Mouse (Mus musculus) neural tube, embryonic 14.5 days (tissue): ENCODE measurements around the gene Ildr2. TPM values are rescaled to one million over a fixed set of nuclear protein-coding genes. Genes with fewer than 3 reads are reported as not detected.

ENCODE experiments used
- ATAC-seq: fragments of 200-750 bp; cut with Nextera tagmentation; 2 replicates; pipeline ENCODE4 v1.8.0; 2017; ENCODE audit warnings: low read depth, mild to moderate bottlenecking, moderate TSS enrichment, moderate library complexity
- H3K27ac ChIP-seq: fragments of 300-500 bp; sonication (generic); 2 replicates; pipeline ENCODE4 v1.5.1; 2014; ENCODE audit warnings: low read depth, mild to moderate bottlenecking, control low read depth, low read length, moderate library complexity, mixed read lengths
- H3K27me3 ChIP-seq: fragments of 300-500 bp; sonication (generic); 2 replicates; pipeline ENCODE4 v1.6.1; 2014; ENCODE audit warnings: low read length; ENCODE audit not compliant: control insufficient read depth, insufficient read depth
- H3K36me3 ChIP-seq: fragments of 300-500 bp; sonication (generic); 2 replicates; pipeline ENCODE4 v1.6.1; 2014; ENCODE audit warnings: low read length, mixed read lengths; ENCODE audit not compliant: control insufficient read depth, insufficient read depth
- H3K4me1 ChIP-seq: fragments of 300-500 bp; sonication (generic); 2 replicates; pipeline ENCODE4 v1.6.1; 2014; ENCODE audit warnings: low read length; ENCODE audit not compliant: control insufficient read depth, insufficient read depth
- H3K4me2 ChIP-seq: fragments of 300-500 bp; sonication (generic); 2 replicates; pipeline ENCODE4 v1.6.1; 2014; ENCODE audit warnings: mild to moderate bottlenecking, low read depth, low read length, control low read depth
- H3K4me3 ChIP-seq: fragments of 300-500 bp; sonication (generic); 2 replicates; pipeline ENCODE4 v1.5.1; 2014; ENCODE audit warnings: low read depth, low read length, control low read depth, mixed read lengths
- H3K9ac ChIP-seq: fragments of 300-500 bp; sonication (generic); replicated peaks from 2 replicates; pipeline ENCODE4 v1.6.1; 2014; ENCODE audit warnings: low read depth, mild to moderate bottlenecking, control low read depth, low read length, mixed read lengths
- H3K9me3 ChIP-seq: fragments of 300-500 bp; sonication (generic); 2 replicates; pipeline ENCODE4 v1.6.1; 2016; ENCODE audit warnings: low read length; ENCODE audit not compliant: control insufficient read depth
- WGBS: fragments of 180-500 bp; shearing (Covaris S2); extraction: QIAGEN DNeasy Blood & Tissue Kit; methylation state at CpG from one replicate; pipeline ENCODE4 v1.1.7; 2014; 5-methylcytosine and 5-hydroxymethylcytosine counted together
- polyA plus RNA-seq: library from polyadenylated mRNA; unstranded; fragments of >200 nt; fragmentation: Nextera tagmentation; extraction: Ambion mirVana; gene quantifications from 2 replicates; pipeline ENCODE4 v1.2.1, GENCODE M21; 2014

Ildr2 gene
- polyA plus RNA-seq, 1 experiment from 2014 or later = 2.8 TPM

DNA sequence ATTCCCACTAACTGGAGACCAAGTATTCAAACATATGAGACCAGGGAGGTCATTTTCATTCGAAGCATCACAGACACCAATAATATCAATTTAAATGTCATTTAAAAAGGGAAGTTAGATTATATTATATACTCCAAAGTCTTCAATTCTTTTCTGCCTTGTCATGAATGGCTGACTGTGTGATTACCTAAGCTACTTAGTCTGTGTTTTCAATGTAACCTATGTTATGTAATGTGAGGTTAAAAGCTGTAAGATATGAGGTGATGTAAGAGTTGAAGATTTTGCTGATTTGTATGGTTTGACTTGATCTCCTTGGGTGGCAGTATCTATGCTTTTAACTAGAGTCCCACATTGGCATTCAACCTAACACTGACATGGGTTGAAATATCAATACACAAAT lies 88.6 kb downstream of the Ildr2 start:
- Histone ChIP-seq H3K27me3 (no peaks in the 10 kb centered on the region), H3K4me3 (no peak overlapping the region), H3K9ac (no peak overlapping the region), H3K36me3 (no peaks in the 10 kb centered on the region), H3K27ac (no peak overlapping the region), H3K4me1 (peaks cover 6% of the 10 kb centered on the region), H3K4me2 (no peak overlapping the region), H3K9me3 (no peaks in the 10 kb centered on the region)
- no peak for ATAC-seq
- 74% methylated on average over 1 of the region's 1 CpGs for WGBS

DNA sequence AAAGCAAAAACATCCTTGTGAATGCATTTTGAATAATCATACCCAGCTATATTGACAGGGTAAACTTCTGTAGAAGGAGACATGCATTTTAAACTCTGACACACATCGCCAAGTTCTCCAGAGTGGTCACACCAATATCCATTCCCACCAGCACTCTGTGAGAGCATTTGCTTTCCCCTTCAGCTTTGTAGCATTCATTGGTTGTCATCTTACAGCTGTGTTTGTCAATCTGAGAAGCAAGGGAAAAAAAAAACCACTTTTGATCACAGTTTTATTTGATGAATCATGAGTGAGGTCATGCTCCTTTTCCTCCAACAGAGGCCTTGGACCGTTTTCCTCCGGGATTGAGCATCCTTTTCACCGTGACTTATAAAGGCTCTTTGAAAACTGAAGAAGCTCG lies 89.6 kb downstream of the Ildr2 start:
- Histone ChIP-seq H3K4me3 (no peak overlapping the region), H3K27ac (no peak overlapping the region), H3K36me3 (no peaks in the 10 kb centered on the region), H3K9me3 (no peaks in the 10 kb centered on the region), H3K4me1 (peaks cover 6% of the 10 kb centered on the region), H3K9ac (no peak overlapping the region), H3K4me2 (no peak overlapping the region), H3K27me3 (no peaks in the 10 kb centered on the region)
- WGBS = 32% methylated on average over 5 of the region's 5 CpGs
- ATAC-seq = no peak

DNA sequence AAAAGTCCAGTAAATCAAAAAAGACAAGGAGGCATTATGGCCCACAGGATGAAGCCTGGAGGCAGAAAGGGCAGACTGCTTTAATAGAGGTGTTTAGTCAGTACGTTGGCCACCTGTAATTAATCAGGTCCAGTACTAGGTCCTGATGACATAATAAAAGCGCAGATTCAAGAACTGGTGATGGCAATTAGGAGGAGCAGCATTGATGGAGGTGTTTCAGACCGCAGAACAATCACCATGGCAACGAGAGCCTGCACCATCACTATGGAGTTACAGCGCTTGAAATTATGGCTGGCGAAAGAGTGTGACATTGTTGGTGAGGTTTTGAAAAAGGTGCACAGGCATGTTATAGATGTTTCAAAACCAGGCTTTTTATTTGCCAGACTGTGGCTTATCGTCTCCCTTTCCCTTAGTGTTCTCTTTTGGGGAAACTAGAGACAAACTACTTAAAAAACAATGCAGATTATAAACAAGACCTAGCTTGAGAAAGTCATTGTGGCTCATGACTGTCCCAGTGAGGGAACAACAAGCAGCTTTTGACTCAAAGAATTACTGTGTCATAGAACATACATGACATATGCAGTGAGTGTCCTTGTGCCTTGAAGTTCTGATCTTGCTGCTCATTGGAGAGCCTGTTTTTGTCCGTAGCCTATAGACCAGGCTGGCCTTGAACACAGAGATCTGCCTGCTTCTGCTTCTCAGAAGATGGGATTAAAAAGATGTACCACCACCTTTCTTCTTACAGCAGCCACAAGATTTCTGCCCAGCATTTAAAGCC lies 90.5 kb downstream of the Ildr2 start:
- peak; percentile 89 for ATAC-seq
- Histone ChIP-seq H3K36me3 (no peaks in the 10 kb centered on the region), H3K4me3 (no peak overlapping the region), H3K4me1 (peaks cover 6% of the 10 kb centered on the region), H3K27ac (no peak overlapping the region), H3K27me3 (no peaks in the 10 kb centered on the region), H3K4me2 (no peak overlapping the region), H3K9ac (no peak overlapping the region), H3K9me3 (no peaks in the 10 kb centered on the region)
- 32% methylated on average over 8 of the region's 8 CpGs for WGBS

DNA sequence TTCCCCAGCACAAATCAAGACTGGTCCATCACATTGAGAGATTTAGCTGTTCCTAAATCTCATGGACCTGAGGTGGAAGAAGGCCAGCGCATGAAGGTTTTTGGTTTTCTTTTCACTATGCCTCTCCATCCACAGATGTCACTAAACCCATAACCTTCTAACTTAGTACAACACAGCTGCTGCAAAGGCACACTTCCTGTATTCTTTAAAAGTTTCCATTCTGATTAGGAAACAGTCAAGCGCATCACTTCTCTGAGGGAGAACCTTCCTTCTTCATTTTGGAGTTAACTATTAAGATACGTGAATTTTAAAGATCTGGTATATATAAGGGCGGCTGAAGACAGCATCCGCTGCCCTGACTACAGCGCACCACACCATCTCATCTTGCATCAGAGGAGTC lies 91.7 kb downstream of the Ildr2 start:
- 94% methylated on average over 6 of the region's 6 CpGs for WGBS
- peaks cover 6% of the 10 kb centered on the region for H3K4me1 ChIP-seq
- no peak overlapping the region for H3K27ac ChIP-seq
- no peak for ATAC-seq
- no peak overlapping the region for H3K4me2 ChIP-seq
- no peaks in the 10 kb centered on the region for H3K9me3 ChIP-seq
- H3K9ac ChIP-seq = no peak overlapping the region
- no peaks in the 10 kb centered on the region for H3K27me3 ChIP-seq
- H3K4me3 ChIP-seq = no peak overlapping the region
- no peaks in the 10 kb centered on the region for H3K36me3 ChIP-seq

DNA sequence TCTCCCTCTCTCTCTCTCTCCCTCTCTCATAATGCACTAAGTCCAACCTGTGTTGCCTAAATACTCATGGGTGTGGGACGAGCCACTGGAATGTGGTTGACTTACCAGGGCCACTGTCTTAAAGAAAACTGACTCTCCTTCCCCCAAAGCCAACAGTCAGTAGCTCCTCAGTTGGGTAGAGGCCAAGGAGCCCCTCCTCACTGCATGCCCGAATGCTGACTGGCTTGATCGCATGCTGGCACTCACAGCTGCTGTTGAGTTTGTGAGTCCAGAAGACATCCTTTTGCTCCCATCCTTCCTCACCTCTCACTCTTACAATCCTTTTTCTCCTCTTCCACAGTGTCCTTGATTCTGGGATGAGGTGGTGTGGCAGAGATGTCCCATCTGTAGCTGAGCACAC lies 93.0 kb downstream of the Ildr2 start:
- no peak for ATAC-seq

DNA sequence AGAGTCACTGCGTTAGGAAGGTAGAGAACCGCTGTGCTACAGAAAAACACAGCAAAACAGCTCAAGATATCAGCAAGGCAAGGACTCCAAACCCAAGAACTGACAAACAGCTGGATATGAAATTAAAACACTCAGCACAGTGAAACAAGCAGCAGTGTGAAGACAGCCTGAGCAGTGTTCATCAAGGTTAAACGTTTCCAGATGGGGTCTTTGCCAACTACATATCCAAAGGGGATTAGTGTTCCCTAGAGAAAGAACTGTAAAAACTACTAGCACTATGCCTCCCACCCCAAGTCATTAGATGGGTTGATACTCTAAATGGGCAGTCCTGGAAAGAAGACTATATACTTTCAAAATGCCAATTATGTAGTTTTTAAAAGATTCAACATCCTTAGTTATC lies 95.4 kb downstream of the Ildr2 start:
- Histone ChIP-seq H3K27ac (no peak overlapping the region), H3K4me1 (peaks cover 3% of the 10 kb centered on the region), H3K27me3 (no peaks in the 10 kb centered on the region), H3K9ac (no peak overlapping the region), H3K9me3 (no peaks in the 10 kb centered on the region), H3K4me3 (no peak overlapping the region), H3K36me3 (no peaks in the 10 kb centered on the region), H3K4me2 (no peak overlapping the region)
- WGBS = 70% methylated on average over 3 of the region's 3 CpGs
- no peak for ATAC-seq

More for the DNA sequence above, 93.0 kb downstream of the Ildr2 start:
- Histone ChIP-seq H3K4me2 (no peak overlapping the region), H3K27me3 (no peaks in the 10 kb centered on the region), H3K4me3 (no peak overlapping the region), H3K36me3 (no peaks in the 10 kb centered on the region), H3K4me1 (peaks cover 6% of the 10 kb centered on the region), H3K27ac (no peak overlapping the region), H3K9ac (no peak overlapping the region), H3K9me3 (no peaks in the 10 kb centered on the region)
- 87% methylated on average over 3 of the region's 3 CpGs for WGBS

DNA sequence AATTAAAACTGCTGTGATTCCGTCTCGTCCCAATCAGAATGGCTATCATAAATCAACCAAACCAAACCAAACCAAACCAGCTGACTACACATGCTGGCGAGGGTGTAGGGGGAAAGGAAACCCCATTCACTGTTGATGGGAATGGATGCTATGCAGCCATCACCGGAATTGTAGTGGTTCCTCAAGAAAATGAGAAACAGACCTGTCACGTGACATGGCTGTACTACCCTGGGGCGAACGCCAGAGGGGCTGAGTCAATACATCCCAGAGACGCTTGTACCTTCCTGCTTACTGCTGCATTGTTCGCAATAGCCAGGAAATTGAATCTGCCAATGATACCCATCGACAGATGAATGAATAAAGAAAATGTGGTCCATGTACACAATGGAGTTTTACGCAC lies 95.8 kb downstream of the Ildr2 start:
- ATAC-seq = no peak
- WGBS = 76% methylated on average over 11 of the region's 11 CpGs
- H3K4me2 ChIP-seq = no peak overlapping the region
- H3K9me3 ChIP-seq = no peaks in the 10 kb centered on the region
- H3K4me3 ChIP-seq = no peak overlapping the region
- H3K4me1 ChIP-seq = no peaks in the 10 kb centered on the region
- H3K36me3 ChIP-seq = no peaks in the 10 kb centered on the region
- no peak overlapping the region for H3K9ac ChIP-seq
- H3K27me3 ChIP-seq = no peaks in the 10 kb centered on the region
- H3K27ac ChIP-seq = no peak overlapping the region

DNA sequence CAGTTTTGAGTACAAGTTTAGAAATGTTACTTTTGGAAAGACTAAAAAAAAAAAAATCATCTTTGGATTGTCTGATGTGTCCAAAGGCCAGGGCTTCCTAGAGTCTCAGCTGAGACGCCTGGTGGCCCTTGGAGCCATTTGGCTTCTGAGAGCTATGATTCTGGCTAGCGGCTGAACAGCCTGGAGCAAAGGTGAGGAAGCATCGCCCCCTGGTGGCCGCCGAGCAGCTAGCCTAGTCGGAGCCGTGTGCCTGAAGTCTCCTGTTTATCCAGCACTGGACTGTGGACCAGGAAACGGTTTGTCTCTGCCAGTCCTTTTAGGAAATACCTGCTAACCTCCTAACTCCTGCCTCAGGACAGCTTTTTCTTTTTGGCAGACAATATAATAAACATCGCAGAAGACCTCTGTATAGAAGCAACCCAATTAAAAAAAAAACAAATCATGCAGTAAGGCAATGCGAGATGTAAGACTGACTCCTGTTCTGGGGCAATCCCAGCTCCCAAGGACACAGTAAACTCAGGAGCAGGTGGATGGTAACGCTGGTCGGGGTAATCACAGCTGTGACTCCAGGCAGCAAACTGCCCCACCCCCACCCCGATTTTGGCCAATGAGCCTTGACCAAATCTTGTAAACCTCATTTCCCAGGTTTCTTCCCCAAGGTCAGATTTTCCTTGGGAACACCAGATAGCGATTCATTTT lies 106.4 kb downstream of the Ildr2 start:
- H3K4me3 ChIP-seq = no peak overlapping the region
- no peaks in the 10 kb centered on the region for H3K9me3 ChIP-seq
- H3K27me3 ChIP-seq = no peaks in the 10 kb centered on the region
- 17% methylated on average over 14 of the region's 14 CpGs for WGBS
- ATAC-seq = peak; percentile 96
- H3K27ac ChIP-seq = no peak overlapping the region
- H3K4me1 ChIP-seq = no peaks in the 10 kb centered on the region
- no peaks in the 10 kb centered on the region for H3K36me3 ChIP-seq
- no peak overlapping the region for H3K9ac ChIP-seq
- no peak overlapping the region for H3K4me2 ChIP-seq

DNA sequence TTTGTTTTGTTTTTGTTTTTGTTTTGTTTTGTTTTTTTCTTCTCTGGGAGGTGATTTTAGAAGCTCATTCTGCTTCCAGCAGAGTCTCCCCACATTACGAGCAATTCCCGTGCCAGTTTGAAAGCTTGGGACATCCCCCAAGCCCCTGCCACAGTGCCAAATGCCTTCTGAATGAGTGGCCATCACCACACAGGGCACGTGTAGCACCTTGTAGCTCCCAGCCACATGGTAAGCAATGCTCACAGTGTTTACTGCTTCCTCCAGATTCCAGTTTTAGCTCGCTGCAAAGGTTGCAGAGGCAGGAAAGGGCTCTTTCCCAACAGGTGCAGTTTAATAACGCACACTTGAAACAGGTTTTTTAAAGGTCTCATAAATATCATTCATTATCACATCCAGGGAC lies 107.0 kb downstream of the Ildr2 start:
- no peaks in the 10 kb centered on the region for H3K36me3 ChIP-seq
- H3K27me3 ChIP-seq = no peaks in the 10 kb centered on the region
- H3K4me1 ChIP-seq = no peaks in the 10 kb centered on the region
- no peak overlapping the region for H3K4me3 ChIP-seq
- no peak overlapping the region for H3K27ac ChIP-seq
- H3K9ac ChIP-seq = no peak overlapping the region
- no peak overlapping the region for H3K4me2 ChIP-seq
- WGBS = 66% methylated on average over 5 of the region's 5 CpGs
- no peaks in the 10 kb centered on the region for H3K9me3 ChIP-seq
- ATAC-seq = no peak
